Mouse (Mus musculus): ENCODE measurements around the gene Gja8. TPM values are rescaled to one million over a fixed set of nuclear protein-coding genes. Genes with fewer than 3 reads are reported as not detected.

Gja8 gene
- total RNA-seq (2021) = not detected
- long read RNA-seq, experiment 1 = 0 reads
- long read RNA-seq, experiment 2 = 0 reads

DNA sequence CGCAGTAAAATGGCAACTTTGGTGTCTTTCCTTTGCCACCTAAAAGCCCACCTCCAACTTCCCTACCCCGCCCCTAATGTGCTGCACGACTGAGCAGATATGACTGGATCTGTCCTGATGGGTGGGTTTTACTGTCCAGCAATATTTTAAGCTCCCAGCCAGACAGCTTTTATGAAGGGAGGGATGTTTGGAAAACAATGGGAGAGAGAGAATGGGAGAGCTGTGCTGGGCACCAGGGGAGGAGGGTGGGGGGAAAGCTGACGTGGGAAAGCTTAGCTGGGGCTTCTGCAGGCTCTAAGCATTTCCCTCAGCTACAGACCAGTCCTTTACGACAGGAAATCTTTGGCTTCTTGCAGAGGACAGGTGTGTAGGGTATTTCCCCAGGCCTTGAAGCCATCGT is at the start of gene Gja8:
TSS of gene Gja8 (minus strand) at position 101 of the 400 bp plus-strand sequence.
- DNase-seq = no peak

DNA sequence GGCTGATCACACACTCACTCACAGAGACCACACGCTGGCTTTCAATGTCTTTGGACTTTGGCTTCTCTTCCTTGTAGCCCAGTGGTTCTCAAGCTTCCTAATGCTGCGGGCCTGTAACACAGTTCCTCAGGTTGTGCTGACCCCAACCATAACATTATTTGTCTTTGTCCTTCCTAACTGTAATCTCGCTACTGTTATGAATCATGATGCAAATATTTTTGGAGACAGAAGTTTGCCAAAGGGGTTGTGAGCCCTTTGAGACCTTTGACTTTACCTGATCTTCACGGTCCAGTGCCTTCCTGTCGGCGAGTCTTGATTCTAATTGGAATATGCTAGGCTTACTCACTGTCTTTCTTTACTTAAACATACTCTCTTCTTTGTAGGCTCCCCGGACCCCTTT is 48.6 kb upstream of the Gja8 start:
- no peak for DNase-seq

DNA sequence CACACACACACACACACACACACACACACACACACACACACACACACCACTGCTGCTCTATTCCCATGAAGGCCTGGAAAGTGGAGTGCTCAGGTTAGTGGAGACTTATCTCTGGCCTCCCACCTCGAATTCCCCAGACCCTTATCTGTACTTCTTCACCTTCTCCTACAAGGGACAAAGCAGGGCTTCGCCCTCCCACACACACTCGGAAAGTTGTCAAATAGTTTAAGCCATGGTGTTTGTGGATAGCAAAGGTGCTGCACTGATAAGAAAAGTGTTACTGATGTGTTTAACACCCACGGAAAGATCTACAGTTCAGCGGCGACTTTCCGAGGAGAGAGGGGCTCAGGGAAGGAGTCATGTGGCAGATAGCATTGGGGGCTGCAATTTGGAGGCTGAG is 45.2 kb upstream of the Gja8 start:
- DNase-seq = no peak

DNA sequence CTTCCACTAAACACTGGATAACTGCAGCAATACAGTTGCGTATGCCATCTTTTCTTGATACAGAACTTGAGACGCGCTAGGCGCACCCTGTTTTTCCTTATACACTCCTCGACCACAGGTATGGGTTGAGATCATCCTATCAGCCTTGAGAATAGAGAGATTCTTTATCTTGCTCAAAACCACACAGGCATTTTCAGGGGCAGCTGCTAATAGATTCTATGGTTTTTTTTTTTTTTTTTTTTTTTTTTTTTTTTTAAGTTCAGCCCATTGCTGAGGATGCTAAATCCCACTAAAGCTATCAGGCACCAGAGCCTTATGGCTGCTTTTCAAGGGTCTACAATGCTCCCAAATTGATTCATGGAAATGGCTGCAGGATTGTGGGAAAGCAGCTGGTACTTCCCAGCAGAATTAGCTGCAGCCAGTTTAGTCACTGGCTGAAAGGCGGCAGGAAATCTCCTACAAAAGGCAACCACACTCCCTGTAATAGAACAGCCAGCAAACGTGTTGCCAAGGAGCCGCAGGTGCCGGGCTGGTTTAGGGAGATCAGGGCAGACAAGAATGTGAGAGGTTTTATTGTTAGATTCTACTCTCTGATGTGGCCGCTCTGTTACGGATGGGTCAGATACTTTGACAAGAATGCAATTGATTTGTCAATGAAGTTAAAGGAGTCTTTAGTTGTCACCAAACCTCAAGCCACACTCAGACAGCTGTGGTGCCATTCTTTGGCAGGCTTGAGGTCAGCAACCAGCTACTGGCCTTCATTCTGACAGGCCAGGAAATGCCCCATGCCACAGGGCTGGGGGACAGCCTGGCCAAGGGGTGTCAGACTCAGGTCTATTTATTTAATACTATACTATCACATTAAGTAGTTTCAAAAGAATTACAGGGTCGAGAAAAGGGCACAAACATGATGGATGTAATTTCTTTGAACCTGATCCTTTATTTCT is 37.5 kb upstream of the Gja8 start:
- DNase-seq = no peak

DNA sequence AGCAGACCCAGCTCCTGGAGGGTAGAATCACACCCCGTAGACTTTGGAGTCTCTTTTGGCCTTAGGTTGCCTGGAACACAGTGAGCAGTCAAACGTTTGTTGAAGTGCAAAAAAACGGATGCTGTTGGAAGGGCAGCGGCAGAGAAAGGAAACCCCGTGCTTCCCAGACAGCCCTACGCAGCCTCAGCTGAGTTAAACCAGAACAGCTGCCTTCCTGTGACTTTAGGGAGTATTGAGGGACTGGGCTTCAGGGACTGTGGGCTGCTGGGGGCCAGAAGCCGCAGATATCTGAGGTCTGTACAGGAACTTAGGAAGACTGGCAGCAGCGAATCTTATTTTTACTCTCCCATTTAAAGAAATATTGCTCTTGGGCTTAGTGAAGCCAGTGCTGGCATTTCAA is 34.8 kb upstream of the Gja8 start:
- DNase-seq = no peak

DNA sequence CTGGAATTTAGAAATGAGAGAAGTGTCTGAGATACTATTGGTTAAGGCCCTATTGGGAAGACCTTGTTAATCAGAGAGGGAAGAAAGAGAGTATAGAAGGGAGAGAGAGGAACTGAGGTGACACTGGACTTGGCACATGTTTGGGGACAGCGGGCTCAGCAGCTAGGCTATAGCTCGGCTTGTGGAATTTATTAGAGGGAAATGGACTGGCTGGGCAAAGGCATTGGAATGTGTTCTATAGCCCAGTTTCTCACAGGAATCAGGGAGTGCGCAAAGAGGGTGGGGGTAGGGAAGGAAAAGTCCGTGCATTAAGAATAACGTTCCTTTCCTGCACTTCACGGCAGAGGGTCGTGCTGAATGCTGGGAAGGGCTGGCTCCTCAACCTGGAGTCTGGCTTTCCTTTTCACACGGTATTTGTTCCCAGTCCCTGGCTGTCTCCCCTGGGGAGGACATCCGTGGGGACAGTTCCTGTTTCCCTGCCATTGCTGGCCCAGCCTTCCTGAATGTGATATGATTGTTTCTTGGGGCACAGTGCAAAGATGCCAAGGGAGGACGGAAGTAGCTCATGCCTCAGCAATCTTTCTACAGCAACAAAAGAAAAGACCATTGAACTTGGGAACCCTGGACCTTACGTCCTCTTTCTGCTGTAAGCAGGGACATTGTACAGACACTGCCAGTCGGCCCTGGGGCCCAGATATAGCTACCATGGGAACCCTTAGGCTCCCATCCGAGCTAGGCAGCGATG is 27.8 kb upstream of the Gja8 start:
- DNase-seq = no peak

DNA sequence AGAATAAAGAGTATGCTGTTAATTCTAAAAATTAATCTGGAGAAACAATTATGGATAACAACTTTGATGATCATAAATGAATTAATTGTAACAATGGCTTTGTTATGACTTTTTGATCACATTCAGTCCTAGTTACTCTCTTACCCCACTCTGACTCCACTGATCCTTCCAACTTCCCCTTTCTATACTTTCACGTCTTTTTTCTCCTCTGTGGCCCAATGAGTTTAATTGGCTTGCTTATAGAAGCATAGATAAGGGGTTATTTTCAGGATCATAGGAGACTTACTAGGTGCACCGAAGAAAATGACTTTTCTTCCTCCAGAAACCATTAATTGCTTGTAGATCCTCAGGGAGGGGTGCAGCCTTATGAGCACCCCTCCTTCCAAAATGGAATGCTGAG is 16.9 kb upstream of the Gja8 start:
- no peak for DNase-seq

DNA sequence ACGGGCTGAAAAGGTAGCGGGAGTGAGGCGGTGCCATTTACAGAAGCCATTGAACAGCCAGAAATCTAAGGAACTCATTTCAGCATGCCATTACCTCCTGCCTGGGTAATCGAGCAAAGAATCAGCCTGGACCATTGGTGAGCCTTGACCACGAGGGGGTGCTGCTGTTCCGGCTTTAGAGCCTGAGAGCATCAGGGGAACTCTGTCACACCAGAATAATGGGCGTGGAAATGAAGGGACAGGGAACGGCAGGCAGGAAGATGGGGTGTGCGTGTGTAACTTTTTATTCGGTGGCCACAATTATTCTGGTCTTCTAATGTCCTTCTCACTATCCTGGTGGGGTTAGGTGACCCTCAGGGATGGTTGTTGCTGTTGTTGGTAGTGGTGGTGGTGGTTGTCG is 12.9 kb upstream of the Gja8 start:
- DNase-seq = peak; percentile 89

DNA sequence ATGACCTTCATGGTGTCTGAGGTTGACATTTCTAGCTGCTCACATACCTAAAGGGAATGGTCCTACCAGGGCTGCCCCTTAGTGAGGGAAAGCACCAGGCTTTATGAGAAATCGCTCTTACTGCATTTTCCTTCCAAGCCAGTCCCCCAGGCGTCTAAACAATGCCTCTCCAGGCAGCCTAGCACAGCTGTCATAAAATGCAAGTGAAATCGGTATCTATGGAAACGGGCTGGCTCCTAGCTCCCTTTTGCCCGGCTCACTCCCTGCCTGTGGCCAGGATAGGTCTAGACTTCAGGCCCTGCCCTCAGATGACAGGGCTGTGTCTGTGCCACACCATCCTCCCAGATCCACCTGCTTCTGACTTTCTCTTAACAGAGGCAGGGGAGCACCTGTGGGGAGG is 11.8 kb upstream of the Gja8 start:
- DNase-seq = no peak

DNA sequence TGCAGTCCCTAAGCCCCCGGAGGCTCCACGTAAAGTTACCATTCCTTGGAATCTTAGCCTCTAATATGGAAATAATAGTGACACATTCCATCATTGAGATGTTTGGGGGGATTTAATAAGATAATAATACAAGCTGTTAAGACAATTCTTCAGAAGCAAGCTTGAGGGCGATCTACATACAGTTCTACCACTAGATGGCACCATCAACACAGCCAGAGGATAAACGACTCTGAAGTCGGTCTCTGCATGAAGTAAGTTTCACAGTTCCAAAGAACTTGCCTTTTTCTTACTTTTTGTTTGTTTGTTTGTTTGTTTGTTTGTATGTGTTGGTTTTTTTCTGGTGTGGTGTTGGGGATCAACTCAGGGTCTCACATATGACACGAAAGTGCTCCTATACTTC is 10.4 kb upstream of the Gja8 start:
- no peak for DNase-seq

DNA sequence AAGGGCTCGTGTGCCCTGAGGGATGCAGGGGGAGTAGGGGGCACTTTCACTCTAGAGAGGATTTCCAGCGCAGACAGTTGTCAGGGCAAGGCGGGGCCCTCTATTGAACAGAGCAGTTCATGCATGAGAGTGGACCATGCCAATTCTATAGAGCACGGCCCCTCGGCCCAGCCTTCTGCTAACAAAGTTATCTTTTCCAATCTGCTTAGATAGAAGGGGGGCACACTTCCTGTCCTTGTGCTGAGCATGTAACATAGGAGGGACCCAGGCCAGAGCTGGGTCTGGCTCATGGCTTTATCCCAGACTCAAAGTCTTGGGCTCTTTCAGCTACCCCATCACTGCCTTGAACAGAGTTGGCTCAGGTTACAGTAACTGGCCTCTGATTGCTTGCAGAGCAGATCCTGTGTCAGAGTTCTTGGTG is 5.5 kb upstream of the Gja8 start:
- DNase-seq = no peak

DNA sequence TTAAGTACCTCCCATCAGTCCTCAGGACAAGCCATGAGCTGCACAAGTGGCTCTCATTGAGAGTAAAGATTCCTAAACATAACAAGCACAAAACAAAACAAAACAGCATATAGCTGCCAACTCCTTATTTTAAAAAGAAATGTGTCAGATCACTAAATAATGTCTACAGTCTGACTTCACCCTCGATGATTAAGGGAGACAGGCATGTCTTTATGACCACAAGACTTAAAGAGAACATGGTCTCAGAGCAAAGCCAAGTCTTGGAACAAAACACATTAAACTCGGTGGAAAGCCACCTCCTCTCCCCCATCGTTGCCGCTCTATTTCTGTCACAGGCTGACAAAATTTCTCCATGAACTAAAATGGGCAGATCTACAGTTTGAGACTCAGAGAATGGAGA is 1.2 kb downstream of the Gja8 start:
- no peak for DNase-seq

DNA sequence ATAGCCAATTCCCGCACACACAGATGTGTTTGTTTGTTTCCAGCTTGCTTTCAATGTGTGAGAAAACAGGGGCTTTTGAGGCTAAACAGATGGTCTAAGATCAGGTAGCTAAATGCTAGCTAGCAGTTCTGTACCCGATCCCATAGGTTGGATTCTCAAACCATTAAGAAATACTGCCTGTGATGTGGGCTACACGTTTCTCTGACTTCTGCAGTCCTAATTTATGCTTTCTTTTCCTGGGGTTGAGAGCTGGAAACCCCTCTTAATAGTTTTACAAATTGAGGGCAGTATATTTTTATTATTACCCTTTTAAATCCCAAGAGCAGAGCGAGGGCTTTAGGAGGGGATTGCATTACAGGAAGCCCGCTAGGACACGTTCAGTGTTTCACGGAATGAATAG is 4.8 kb downstream of the Gja8 start:
- no peak for DNase-seq

DNA sequence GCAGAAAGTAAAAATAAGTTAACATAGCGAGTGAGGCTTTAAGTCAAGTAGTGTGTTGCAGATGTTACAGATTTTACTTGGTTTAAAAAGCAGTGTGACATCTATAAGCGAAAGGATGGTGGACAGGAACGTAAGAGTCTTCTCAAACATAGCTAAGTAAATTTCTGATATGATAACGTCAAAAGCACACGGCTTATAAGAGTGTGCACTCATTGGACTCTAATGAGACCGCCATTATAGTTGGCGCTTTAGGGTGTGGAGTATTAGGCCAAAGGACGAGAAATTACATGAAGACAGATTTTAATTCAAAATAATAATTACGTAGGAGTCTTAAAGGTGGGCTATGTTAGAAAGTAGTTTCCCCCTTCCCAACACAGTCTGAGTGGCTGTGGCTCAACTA is 20.2 kb downstream of the Gja8 start:
- DNase-seq = no peak

DNA sequence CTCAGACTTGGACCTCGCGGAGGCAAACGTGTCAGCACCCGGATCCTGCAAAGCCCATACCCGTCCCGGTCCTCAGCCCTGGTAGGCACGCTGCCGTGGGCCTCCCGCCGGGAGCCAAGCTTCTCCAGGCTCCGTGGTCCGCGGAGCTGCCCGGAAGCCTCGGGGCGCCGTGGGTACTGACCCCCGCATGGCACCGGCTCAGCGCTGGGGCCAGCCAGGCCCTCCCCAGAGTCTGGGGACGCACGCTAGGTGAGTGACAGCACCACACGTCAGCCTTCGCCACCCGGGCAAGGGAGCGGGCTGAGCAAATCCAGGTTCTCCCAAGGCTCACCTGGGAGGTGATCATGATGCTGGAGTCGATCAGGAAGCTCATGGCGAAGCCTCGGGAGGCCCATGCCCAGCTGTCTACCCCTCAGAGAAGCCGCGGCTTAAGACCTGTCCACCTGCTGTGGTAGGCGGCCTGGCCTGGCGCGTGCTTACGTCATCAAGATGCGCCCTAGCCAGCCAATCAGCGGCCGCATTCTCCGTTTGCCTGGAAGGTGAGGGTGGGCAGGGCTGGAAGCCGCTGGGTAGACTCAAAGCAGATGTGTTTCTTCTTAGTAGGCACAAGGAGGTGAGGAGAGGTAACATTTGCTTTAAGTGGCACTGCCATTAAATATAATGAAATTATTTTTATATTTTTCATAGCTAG is 20.8 kb downstream of the Gja8 start, which contains the start of gene Gpr89:
TSS of gene Gpr89 (minus strand) at position 496 of the 691 bp plus-strand sequence.
- DNase-seq = peak; percentile 93

DNA sequence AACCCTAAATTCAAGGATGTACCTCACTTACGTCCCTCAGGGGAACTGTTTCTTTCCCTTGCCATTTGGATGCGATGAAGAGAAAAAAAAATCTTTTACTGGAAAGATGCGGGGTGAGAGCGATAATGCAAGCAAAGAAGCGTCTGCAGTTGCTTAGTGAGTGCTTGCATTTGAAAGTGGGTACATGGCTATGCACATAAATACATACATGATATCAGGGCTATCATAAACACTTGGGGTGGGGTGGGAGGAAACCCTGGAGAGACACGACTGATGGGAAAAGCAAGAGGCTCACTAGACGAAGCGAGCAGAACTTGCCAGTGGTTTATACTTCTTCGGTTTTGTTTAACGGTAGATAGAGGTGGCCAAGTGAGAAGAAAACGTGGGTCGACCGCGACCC is 21.4 kb downstream of the Gja8 start, which contains the start of gene Gja5:
TSS of gene Gja5 (plus strand) at position 301 of the 400 bp plus-strand sequence.
- DNase-seq = no peak

DNA sequence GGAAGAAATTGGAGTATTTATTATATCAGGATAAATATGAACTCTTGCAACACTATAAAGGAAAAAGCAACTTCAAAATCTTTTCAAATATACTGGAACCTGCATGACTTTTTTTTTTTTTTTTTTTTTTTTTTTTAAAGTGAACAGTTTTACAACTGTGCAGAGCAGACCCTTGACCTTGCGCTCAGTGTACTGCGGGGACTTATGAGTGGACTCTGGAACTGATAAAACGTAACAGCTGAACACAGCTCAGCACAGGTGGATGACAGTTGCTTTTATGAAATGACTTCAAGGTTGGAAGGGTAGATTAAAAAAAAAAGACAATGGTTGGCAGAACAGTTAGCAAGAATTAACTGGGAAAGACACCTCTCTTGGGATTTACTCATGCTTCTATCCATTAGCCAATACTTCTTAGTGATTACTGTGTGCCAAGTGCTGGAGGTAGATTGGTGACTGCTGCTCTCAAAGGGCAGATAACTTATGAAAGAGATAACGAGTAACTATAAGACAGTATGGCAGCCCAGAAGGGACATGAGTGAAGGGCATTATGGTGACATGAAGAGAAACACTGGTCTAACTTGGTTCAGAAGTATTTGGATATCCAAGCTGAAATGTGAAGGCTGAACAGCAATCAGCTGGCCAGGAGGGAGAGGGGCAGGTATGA is 23.4 kb downstream of the Gja8 start:
- no peak for DNase-seq

DNA sequence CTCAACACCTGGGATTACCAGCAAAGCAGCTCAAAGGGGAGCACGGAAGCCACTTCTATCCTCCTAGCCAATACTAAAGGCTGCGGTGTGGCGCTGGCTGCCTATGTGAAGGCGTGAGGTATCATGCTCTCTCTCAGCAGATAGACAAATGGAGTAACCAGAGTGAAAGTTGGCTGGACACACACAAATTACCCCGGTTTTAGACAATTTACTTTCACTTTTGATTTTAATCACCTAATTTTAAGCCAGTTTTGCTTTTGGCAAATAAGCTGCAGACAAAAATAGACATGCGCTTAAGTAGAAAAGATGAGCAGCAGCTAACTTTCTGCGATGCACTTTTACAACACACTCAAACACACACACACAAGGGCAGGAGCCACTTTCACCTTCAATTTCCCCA is 42.1 kb downstream of the Gja8 start:
- no peak for DNase-seq

DNA sequence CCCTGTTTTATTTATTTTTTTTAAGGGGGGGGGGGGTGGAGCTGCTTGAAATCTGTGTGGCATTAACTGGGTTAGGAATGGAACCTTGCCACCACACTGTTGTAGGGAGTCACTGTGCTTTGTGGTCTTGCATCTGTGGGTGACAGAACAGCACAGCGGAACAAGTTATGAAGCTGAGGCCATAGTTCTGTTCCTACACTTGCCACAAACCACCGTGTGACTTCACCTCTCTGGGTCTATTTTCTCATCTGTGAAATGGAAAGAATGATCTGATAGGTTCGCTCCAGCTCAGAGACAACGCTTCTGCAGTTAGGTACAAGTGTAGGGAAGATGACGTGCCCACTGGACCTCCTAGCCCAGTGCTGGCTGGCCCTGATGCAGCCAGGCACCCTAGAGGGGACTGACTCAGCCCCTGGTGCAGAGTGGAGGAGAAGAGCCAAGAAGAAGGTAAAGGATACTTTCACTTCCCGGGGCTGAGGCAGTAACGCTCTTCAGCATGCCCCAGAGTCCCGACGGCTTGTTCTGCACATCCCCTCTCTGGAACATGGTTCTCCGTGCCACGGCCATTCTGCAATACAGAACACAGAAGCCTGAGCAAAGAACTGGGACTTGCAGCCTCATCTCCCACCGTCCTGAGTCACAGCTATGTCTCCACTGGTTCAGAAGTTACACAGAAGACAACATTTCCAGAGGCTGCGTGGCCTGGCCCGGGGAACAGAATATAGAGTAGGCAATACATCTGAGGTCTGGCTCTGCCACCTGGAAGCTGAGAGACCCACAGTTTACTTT is 43.6 kb downstream of the Gja8 start:
- DNase-seq = no peak

DNA sequence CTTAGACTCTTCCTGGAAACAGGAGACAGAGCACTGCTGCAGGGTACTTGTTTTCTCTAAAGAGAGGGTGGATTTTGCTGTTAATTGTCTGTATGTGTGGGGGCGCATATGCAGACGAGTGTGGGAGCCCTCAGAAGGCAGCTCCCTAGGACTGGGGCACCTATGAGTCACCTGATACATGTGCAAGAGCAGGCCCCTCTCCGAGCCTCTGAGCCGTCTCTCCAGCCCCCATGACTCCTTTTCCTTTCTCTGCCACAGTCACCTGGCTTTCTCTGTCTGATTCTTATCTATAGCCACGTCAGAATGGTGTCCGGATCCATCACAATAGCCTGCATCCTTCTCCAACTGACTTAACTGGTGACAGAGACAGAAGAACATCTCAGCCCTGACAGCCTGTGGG is 44.3 kb downstream of the Gja8 start:
- no peak for DNase-seq

DNA sequence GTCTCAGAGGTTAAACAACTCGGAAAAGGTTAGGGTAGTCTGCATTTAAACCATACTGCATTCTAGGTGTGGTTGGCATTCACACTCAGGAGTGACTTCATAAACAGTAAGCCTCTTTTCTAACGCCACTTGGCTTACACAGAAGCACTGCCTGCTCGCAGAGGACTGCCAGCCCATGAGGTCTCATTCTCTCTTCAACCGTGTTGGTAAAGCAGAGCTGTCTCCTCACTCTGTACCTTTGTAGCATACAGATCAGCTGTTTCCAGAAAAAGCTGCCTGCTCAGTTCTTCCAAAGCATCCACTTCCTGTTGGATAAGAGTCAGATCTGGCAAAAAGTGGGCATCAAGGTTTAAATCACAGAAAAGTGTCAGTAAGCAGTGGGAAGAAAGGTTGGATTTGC is 45.4 kb downstream of the Gja8 start:
- no peak for DNase-seq
